Mouse (Mus musculus) MEL (cell line): ENCODE results near the gene Tcf7l2. TPM values are rescaled to one million over a fixed set of nuclear protein-coding genes. Genes with fewer than 3 reads are reported as not detected.

Experiments used
- DNase-seq: peaks from one replicate; pipeline ENCODE4 v3.0.0; 2011; ENCODE audit warnings: low read depth, low spot score
- H3K27ac ChIP-seq: 2 replicates; pipeline ENCODE4 v1.5.1; 2012; ENCODE audit warnings: low read depth, mild to moderate bottlenecking, control low read depth, low read length, moderate library complexity; ENCODE audit not compliant: control insufficient read depth
- H3K27me3 ChIP-seq, 2 experiments: fragments of 150-350 bp in 1 of 2; sonication (generic) in 1 of 2; 2 replicates each; pipeline ENCODE4 v1.6.1; 2012; ENCODE audit warnings: low read length in 2 of 2, mild to moderate bottlenecking in 2 of 2, improper control_type of control experiment in 1 of 2, moderate library complexity in 1 of 2; ENCODE audit not compliant: insufficient read depth in 2 of 2, control insufficient read depth in 1 of 2
- H3K36me3 ChIP-seq, 2 experiments: 2 replicates each; pipeline ENCODE4 v1.6.1; 2012 to 2014; ENCODE audit warnings: low read length in 2 of 2, improper control_type of control experiment in 1 of 2, inconsistent platforms in 1 of 2, mild to moderate bottlenecking in 1 of 2; ENCODE audit not compliant: insufficient read depth in 2 of 2, control insufficient read depth in 1 of 2
- H3K4me1 ChIP-seq, 2 experiments: fragments of 150-350 bp in 1 of 2; sonication (generic) in 1 of 2; 2 replicates each; pipeline ENCODE4 v1.6.1; 2012; ENCODE audit warnings: low read length in 2 of 2, improper control_type of control experiment in 1 of 2, mild to moderate bottlenecking in 1 of 2; ENCODE audit not compliant: insufficient read depth in 2 of 2, control insufficient read depth in 1 of 2
- H3K4me3 ChIP-seq, 2 experiments: fragments of 150-350 bp in 1 of 2; sonication (generic) in 1 of 2; 2 replicates each; pipeline ENCODE4 v1.5.1; 2012; ENCODE audit warnings: low read depth in 2 of 2, low read length in 2 of 2, mild to moderate bottlenecking in 2 of 2, moderate library complexity in 2 of 2, control low read depth in 1 of 2, improper control_type of control experiment in 1 of 2; ENCODE audit not compliant: control insufficient read depth in 1 of 2, insufficient read depth in 1 of 2
- H3K79me2 ChIP-seq: 2 replicates; pipeline ENCODE4 v1.6.1; 2012; ENCODE audit warnings: mild to moderate bottlenecking, low read length, moderate library complexity; ENCODE audit not compliant: control insufficient read depth, poor library complexity, insufficient read depth
- H3K9ac ChIP-seq: 2 replicates; pipeline ENCODE4 v1.6.1; 2012; ENCODE audit warnings: low read depth, mild to moderate bottlenecking, control low read depth, low read length, moderate library complexity; ENCODE audit not compliant: control insufficient read depth, poor library complexity, severe bottlenecking
- H3K9me3 ChIP-seq: fragments of 150-350 bp; sonication (generic); replicated peaks from 2 replicates; pipeline ENCODE4 v1.6.1; 2012; ENCODE audit warnings: mild to moderate bottlenecking, low read length, improper control_type of control experiment, moderate library complexity; ENCODE audit not compliant: insufficient read depth
- BHLHE40 ChIP-seq: IDR thresholded peaks from 2 replicates; pipeline ENCODE4 v1.6.1; 2012; ENCODE audit warnings: low read depth, mild to moderate bottlenecking, inconsistent platforms, low read length, improper control_type of control experiment, borderline replicate concordance
- CHD2 ChIP-seq: IDR thresholded peaks from 2 replicates; pipeline ENCODE4 v1.6.1; 2011; ENCODE audit warnings: low read length, improper control_type of control experiment
- CTCF ChIP-seq, 3 experiments: IDR thresholded peaks in 2 of 3; conservative IDR thresholded peaks in 1 of 3; 2 replicates each; pipeline ENCODE4 v1.5.1; 2011 to 2012; ENCODE audit warnings: low read length in 3 of 3, low read depth in 2 of 3, mild to moderate bottlenecking in 2 of 3, improper control_type of control experiment in 1 of 3, inconsistent platforms in 1 of 3, mixed read lengths in 1 of 3, moderate library complexity in 1 of 3; ENCODE audit not compliant: control insufficient read depth in 1 of 3, insufficient read depth in 1 of 3, poor library complexity in 1 of 3, severe bottlenecking in 1 of 3
- E2F4 ChIP-seq: IDR thresholded peaks from 2 replicates; pipeline ENCODE4 v1.6.1; 2011; ENCODE audit warnings: low read depth, low read length, improper control_type of control experiment, borderline replicate concordance
- ELF1 ChIP-seq: IDR thresholded peaks from 2 replicates; pipeline ENCODE4 v1.6.1; 2014; ENCODE audit warnings: low read depth, mild to moderate bottlenecking, inconsistent platforms, low read length, improper control_type of control experiment, moderate library complexity
- EP300 ChIP-seq, 2 experiments: IDR thresholded peaks; 2 replicates each; pipeline ENCODE4 v1.6.1; 2011; ENCODE audit warnings: improper control_type of control experiment in 2 of 2, low read length in 2 of 2, low read depth in 1 of 2, mild to moderate bottlenecking in 1 of 2
- GABPA ChIP-seq: IDR thresholded peaks from 2 replicates; pipeline ENCODE4 v1.6.1; 2012; ENCODE audit warnings: low read depth, mild to moderate bottlenecking, inconsistent platforms, low read length, improper control_type of control experiment, moderate library complexity
- GATA1 ChIP-seq: IDR thresholded peaks from 2 replicates; pipeline ENCODE4 v1.6.1; 2011; ENCODE audit warnings: low read depth, low read length, improper control_type of control experiment
- JUND ChIP-seq: IDR thresholded peaks from 2 replicates; pipeline ENCODE4 v1.6.1; 2011; ENCODE audit warnings: low read depth, mild to moderate bottlenecking, improper control_type of control experiment, low read length
- MAZ ChIP-seq: IDR thresholded peaks from 2 replicates; pipeline ENCODE4 v1.6.1; 2012; ENCODE audit warnings: low read depth, mild to moderate bottlenecking, inconsistent platforms, low read length, improper control_type of control experiment
- POLR2AphosphoS5 ChIP-seq: IDR thresholded peaks from 2 replicates; pipeline ENCODE4 v1.6.1; 2012; ENCODE audit warnings: low read depth, borderline replicate concordance, mild to moderate bottlenecking, inconsistent platforms, low read length, moderate library complexity, mixed read lengths
- RAD21 ChIP-seq: IDR thresholded peaks from 2 replicates; pipeline ENCODE4 v1.6.1; 2011; ENCODE audit warnings: mild to moderate bottlenecking, low read depth, low read length, improper control_type of control experiment
- RCOR1 ChIP-seq: IDR thresholded peaks from 2 replicates; pipeline ENCODE4 v1.6.1; 2012; ENCODE audit warnings: low read depth, mild to moderate bottlenecking, inconsistent platforms, low read length, improper control_type of control experiment
- SIN3A ChIP-seq: IDR thresholded peaks from 2 replicates; pipeline ENCODE4 v1.6.1; 2012; ENCODE audit warnings: low read length, improper control_type of control experiment, inconsistent platforms
- TAL1 ChIP-seq: IDR thresholded peaks from 2 replicates; pipeline ENCODE4 v1.6.1; 2012; ENCODE audit warnings: mild to moderate bottlenecking, inconsistent platforms, low read length, moderate library complexity, mixed read lengths
- UBTF ChIP-seq: IDR thresholded peaks from 2 replicates; pipeline ENCODE4 v1.6.1; 2012; ENCODE audit warnings: low read depth, mild to moderate bottlenecking, inconsistent platforms, low read length, improper control_type of control experiment, moderate library complexity, borderline replicate concordance; ENCODE audit not compliant: insufficient read depth
- USF2 ChIP-seq, 2 experiments: IDR thresholded peaks; 2 replicates each; pipeline ENCODE4 v1.6.1; 2011 to 2012; ENCODE audit warnings: improper control_type of control experiment in 2 of 2, low read length in 2 of 2, borderline replicate concordance in 1 of 2, inconsistent platforms in 1 of 2, low read depth in 1 of 2, mild to moderate bottlenecking in 1 of 2; ENCODE audit not compliant: insufficient read depth in 1 of 2
- ZKSCAN1 ChIP-seq: IDR thresholded peaks from 2 replicates; pipeline ENCODE4 v1.6.1; 2012; ENCODE audit warnings: low read depth, mild to moderate bottlenecking, inconsistent platforms, low read length, improper control_type of control experiment, moderate library complexity
- ZMIZ1 ChIP-seq: IDR thresholded peaks from 2 replicates; pipeline ENCODE4 v1.6.1; 2012; ENCODE audit warnings: low read depth, mild to moderate bottlenecking, inconsistent platforms, low read length, improper control_type of control experiment, moderate library complexity
- polyA plus RNA-seq, 2 experiments: library from polyadenylated mRNA; stranded (reverse) in 1 of 2; unstranded in 1 of 2; fragments of >175 nt in 1 of 2; fragments of >200 nt in 1 of 2; gene quantifications; 2 replicates each; pipeline versions ENCODE4 v1.2.1 to v1.2.4; 2012; ENCODE audit warnings: low replicate concordance in 2 of 2, low read depth in 1 of 2; ENCODE audit not compliant: insufficient read length in 2 of 2, insufficient read depth in 1 of 2, missing spikeins in 1 of 2
- total RNA-seq: library from RNA; depleted of rRNA; stranded (reverse); fragments of 300-350 nt; gene quantifications from 2 replicates; pipeline ENCODE4 v1.2.3, GENCODE M21; 2012

Tcf7l2 gene
- total and polyA plus RNA-seq, 3 experiments, result 0.65 to 12.8 TPM; not detected in 1

- Histone ChIP-seq H3K4me1 (no peaks in the 10 kb centered on the region), H3K27me3 (peaks cover 12 to 15% of the 10 kb centered on the region in 2 experiments), H3K36me3 (no peaks in the 10 kb centered on the region), H3K4me3 (no peak overlapping the region), H3K79me2 (no peaks in the 10 kb centered on the region), H3K9me3 (no peaks in the 10 kb centered on the region), H3K27ac (no peak overlapping the region), H3K9ac (no peak overlapping the region)
- DNase-seq, result no peak
- TF ChIP-seq JUND (no peak), ZKSCAN1 (no peak), POLR2AphosphoS5 (no peak), TAL1 (no peak), GABPA (no peak), ELF1 (no peak), E2F4 (no peak), ZMIZ1 (no peak), CTCF (IDR thresholded peaks at IDR 0.05 in 2 of 3, conservative IDR thresholded peaks at IDR 0.05 in 1 of 3; ENCODE audit: control insufficient read depth in 1 of 3, insufficient read depth in 1 of 3, low read depth in 2 of 3, low read length in 3 of 3, poor library complexity in 1 of 3, severe bottlenecking in 1 of 3) (no peak), GATA1 (no peak), CHD2 (no peak)
These were observed 33.5 kb upstream of the Tcf7l2 start for GRCm38 (mm10) chr19:55708031-55708554.

- no peaks in the 10 kb centered on the region for H3K9me3 ChIP-seq
- H3K79me2 ChIP-seq, result no peaks in the 10 kb centered on the region
- no peaks in the 10 kb centered on the region for H3K36me3 ChIP-seq
- peaks cover 12 to 14% of the 10 kb centered on the region in 2 experiments for H3K27me3 ChIP-seq
- no peak overlapping the region for H3K27ac ChIP-seq
- H3K4me3 ChIP-seq, result no peak overlapping the region
- TF ChIP-seq SIN3A (no peak), USF2 (IDR thresholded peaks at IDR 0.05; ENCODE audit: borderline replicate concordance in 1 of 2, insufficient read depth in 1 of 2, low read depth in 1 of 2, low read length in 2 of 2) (no peak), GATA1 (no peak), MAZ (no peak), UBTF (no peak), RCOR1 (no peak), EP300 (IDR thresholded peaks at IDR 0.05; ENCODE audit: low read depth in 1 of 2, low read length in 2 of 2) (no peak), BHLHE40 (no peak), RAD21 (no peak)
- H3K4me1 ChIP-seq, result no peaks in the 10 kb centered on the region
- no peak overlapping the region for H3K9ac ChIP-seq
- no peak for DNase-seq
These were observed 30.8 kb upstream of the Tcf7l2 start for GRCm38 (mm10) chr19:55710841-55711240.
